Mouse (Mus musculus): ENCODE results near the gene Smarcc1.
"Not testable (repeated sequence)": the region's sequence is repeated elsewhere in the genome, so short reads cannot be mapped to it uniquely, and the experiment has no call there.

Gene Smarcc1

GRCm38 (mm10) chr9:110132201-110132605, 14.7 kb downstream of the Smarcc1 start:
- DNase-seq = no peak

DNA sequence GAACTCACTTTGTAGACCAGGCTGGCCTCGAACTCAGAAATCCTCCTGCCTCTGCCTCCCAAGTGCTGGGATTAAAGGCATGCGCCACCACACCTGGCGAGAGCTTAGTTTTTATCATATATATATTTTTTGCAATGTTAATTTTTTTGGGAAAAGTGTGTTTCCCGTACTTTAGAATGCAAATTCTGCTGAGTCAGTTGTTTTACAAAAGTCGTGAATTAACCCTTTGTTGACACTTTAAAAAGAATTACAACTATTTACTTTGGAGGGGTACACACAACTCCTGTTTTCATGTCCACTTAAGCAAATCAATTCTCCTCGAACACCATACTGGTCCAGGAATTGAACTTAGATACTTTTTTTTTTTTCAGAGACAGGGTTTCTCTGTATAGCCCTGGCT, 15.4 kb downstream of the Smarcc1 start:
- no peak for DNase-seq

DNA sequence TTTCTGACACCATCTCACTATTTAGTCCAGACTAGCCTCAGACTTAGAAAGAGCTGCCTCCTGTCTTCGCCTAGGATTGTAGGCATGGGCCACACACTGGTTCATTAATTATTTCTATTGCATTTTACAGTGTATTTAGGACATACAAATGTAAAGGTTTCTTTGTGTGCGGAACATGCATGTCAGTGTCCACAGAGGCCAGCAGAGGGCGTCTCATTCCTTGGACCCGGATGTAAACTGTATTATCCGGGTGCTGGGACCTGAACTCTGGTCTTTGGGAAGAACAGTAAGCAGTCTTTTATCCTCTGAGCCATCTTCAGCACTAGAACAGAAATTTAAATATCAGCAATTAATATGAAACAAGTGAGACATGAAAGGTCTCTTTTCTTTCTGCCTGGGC, 16.7 kb downstream of the Smarcc1 start:
- no peak for DNase-seq

- no peak for DNase-seq
Measured at GRCm38 (mm10) chr9:110139119-110139518, 21.6 kb downstream of the Smarcc1 start.

- DNase-seq = no peak
Measured at GRCm38 (mm10) chr9:110142097-110142496, 24.6 kb downstream of the Smarcc1 start.

- DNase-seq = no peak
Measured at GRCm38 (mm10) chr9:110148598-110148997, 31.1 kb downstream of the Smarcc1 start.

- no peak for DNase-seq
Measured at GRCm38 (mm10) chr9:110159036-110159435, 41.5 kb downstream of the Smarcc1 start.

DNA sequence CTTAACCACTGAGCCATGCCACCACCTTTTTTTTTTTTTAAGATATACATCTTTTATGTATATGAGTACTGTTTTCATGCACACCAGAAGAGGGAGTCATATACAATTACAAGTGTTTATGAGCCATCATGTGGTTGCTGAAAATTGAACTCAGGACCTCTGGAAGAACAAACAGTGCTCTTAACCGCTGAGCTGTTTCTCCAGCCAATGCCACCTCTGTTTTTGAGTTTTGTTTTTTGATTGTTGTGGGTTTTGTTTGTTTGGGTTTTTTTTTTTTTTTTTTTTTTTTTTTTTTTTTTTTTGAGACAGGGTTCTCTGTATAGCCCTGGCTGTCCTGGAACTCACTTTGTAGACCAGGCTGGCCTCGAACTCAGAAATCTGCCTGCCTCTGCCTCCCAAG, 43.0 kb downstream of the Smarcc1 start:
- not testable (repeated sequence) for DNase-seq

DNA sequence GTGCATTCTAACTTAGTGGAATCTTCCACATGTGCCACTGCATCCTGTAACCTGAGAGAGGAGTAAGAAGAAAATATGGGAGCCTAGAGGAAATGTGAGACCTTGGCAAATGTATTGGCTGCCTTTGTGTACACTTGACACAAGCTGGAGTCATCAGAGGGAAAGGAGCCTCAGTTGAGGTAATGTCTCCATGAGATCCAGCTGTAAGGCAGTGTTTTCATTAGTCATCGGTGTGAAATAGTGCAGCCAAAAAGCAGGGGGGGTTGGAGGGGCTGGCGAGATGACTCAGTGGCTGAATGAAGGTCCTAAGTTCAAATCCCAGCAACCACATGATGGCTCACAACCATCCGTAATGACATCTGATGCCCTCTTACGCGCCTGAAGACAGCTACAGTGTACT, 44.9 kb downstream of the Smarcc1 start:
- no peak for DNase-seq

GRCm38 (mm10) chr9:110163071-110163470, 45.6 kb downstream of the Smarcc1 start:
- no peak for DNase-seq

DNA sequence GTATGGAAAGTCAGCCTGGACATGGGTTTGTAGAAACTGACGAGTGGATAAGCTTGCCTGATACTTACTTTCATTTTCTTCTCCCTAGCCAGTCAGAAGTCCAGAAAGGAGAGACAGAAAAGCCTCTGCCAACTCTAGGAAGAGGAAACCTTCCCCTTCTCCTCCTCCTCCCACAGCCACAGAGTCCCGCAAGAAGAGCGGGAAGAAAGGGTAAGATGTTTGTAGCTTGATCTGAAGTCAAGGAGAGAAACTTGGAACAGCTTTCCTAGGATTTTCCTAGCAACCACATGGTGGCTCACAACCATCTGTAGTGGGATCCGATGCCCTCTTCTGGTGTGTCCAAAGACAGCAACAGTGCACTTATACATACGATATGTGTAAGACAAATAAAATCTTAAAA, 53.4 kb downstream of the Smarcc1 start:
- no peak for DNase-seq

DNA sequence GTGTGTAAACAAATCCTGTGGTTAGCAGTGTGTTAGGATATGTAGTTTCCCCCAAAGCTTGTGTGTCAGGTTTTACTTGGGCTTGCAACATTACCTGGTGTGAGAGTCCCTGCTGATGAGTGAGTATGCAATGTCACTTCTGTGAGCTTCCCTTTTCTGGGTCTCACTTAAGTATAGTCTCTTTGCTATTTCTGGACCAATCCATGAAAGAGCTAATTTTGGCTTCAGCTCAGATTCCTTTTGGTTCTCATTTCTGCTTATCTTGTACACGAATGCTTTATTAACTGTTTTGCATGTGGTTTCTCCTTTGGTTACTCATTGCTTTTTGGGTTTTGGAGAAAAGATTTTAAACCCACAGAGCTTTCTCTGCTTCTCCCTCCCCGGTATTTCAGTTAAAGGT, 82.4 kb downstream of the Smarcc1 start:
- DNase-seq = no peak

DNA sequence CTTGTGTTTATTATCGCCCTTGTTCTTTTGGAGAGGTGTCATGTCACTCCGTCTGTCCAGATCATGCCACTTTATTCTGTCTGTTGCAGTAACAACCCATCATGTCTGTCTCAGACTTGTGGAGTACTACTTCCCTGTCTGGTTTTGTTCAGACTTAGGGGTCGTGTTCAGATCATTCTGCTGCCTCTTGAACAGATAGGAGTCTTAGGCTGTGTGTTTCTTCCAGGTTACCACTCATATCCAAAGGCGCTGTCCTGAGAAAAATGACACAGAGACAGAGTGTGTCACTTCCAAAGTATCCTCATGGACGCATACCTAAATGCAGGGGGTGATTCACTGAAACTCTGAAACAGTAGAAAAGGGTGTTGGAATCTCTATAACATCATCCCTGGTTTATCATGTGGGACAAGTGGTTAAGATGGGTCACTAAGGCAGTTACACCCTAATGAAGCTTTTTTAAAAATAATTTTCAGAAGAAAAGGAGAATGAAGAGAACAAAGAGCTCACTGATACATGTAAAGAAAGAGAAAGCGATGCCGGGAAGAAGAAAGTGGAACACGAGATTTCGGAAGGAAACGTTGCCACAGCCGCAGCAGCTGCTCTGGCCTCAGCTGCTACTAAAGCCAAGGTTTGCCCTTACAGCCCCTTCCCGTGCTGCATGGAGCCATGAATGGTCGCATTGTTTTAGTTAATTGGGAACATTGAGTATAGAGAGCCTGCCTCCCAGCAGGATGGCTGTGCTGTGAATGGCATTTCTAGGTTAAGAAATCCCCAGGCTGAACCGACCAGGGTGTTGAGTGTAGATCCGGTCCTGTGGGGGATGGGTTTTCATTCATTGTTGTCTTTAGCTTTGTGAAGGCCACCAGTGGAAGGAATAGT, 88.3 kb downstream of the Smarcc1 start:
- DNase-seq = no peak

GRCm38 (mm10) chr9:110206437-110206836, 88.9 kb downstream of the Smarcc1 start:
- no peak for DNase-seq

DNA sequence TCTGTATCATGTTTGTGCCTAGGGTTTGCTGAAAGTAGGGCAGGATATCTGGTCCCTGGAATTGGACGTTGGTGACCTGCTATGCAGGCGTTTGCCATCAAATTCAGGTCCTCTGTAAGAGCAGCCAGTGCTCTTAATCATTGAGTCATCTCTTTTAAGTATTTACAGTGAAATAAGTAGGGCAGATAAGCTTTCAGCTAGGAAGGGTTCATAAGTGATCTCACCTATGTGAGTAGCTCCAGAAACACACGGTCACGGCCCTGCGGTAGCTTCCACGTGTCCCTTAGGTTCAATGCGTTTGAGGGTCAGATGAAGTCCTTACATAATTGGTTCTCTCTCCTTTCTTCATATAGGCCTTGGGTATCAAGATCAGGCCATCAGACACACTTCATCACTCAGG, 90.8 kb downstream of the Smarcc1 start:
- no peak for DNase-seq

DNA sequence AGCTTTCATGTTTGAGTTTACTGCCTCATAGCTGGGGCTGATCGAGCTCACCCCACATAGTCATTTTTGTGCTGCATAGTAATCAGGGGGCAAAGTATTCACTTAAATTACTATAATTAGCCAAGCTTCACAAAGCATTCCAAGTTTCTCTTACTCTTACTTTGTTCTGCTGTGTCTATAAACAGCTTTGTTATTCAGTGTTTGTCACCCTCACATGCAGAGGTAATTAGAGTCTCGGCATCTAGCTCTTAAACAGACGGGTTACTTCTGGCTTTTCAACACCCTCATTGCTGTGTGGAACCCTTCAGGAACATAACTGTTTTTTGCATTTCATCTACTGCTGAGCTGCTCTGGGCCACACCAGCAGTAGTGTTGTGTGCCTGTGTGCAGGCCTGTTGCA, 91.5 kb downstream of the Smarcc1 start:
- no peak for DNase-seq

- DNase-seq = no peak
Measured at GRCm38 (mm10) chr9:110224273-110224672, 106.8 kb downstream of the Smarcc1 start.

- DNase-seq = no peak
Measured at GRCm38 (mm10) chr9:110226191-110226590, 108.7 kb downstream of the Smarcc1 start.

DNA sequence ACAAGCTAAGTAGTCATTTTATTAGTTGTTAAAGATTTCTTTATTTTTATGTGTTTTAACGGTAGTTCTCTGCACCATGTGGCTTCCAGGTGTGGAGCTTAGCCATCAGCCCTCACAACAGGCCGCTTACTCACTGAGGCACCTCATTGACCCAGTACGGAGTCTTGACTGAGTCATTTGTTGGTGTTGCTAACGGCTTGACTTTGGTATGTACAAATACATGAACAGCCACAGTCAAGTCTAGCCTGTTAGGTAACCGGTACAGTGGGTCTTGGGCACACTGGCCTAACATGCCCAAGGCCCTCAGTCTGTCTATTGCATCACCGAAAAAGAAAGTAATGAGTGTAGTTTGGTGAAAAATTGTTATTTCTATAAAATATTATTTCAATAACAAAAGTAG, 111.2 kb downstream of the Smarcc1 start:
- DNase-seq = no peak

- DNase-seq = no peak
Measured at GRCm38 (mm10) chr9:110229112-110229511, 111.6 kb downstream of the Smarcc1 start.

DNA sequence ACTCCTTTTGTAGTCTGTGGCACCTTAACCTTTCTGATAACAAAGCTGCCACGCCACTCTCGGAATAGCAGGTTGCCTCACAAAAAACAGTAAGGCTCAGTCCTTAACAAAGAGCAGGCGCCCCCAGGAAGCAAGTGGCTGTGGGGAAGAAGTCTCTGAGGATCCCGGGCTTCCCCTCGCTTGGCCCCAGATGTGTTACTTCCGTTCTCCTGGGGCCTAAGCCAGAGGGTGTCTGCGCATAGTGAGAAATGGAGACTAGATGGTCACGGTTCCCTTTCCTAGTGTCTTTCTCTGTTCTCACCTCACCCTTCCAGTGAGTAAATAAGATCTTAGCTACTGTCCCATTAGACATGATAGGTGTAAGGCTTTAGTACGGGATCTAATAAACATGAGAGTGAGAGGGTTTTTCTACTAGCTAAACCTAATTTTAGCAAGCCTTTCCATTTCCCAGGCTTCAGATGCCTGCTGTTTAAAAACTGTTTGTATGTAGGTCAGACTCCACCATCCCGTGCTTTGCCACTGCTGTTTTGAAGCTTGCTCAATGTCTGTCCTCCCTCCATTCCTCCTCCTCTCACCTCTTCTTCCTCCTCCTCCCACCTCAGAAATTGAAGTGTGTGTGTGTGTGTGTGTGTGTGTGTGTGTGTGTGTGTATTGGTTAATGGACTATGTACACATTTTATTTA, 112.2 kb downstream of the Smarcc1 start:
- no peak for DNase-seq

GRCm38 (mm10) chr9:110230395-110231071, 113.0 kb downstream of the Smarcc1 start:
- DNase-seq = no peak

DNA sequence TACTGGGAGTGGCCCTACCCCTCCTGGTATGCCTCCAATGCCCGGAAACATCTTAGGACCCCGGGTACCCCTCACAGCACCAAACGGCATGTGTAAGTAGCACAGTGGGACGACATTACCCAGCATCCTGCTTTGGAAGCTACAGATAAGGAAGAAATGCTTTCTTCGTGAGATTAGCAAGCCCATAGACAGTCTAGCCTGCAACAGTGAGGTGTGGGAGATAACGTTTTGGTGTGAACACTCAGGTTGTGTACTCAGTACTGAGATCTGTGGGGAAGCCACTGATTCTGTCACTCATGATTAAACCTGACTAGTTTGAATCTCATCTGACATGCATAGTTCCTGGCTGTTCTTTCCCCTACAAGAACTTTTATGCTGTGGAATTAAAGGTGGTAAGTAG, 117.5 kb downstream of the Smarcc1 start:
- DNase-seq = no peak

Data from spleen, adult 18-20 months (tissue).